Mouse (Mus musculus): ENCODE data around the gene Prm3.

DNA sequence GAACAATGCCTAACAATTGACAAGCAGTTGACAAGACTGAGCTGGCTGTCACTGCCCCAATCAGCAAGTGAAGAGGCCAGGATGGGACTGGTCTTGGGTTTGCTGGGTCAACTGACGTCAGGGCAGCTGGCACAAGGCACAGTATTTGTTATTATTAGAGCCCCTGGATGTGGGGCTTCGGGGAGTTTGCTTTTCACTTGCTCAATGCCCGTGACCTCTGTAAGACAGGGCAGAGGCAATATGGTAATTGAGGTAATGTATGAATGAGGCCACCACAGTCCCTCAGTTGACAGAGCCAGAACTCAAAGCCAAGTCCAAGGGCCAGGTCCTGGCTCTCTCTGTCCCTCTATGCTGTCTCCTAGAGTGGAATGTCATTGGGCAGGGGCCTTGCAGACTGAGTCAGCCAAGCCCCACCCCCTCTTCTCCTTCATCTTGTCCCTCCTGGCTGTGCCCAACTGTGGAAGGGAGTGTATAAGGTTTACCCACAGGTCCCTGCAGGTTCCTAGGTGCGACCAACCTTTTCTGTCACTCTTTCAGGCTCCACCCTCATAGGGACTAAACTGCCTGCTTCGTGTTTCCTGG, 13.0 kb downstream of the Prm3 start:
- TF ChIP-seq TAL1 (IDR thresholded peaks at IDR 0.05; ENCODE audit: low read length) = no peak
- no peak for TF ChIP-seq GATA1 (IDR thresholded peaks at IDR 0.05; ENCODE audit: low read length)
